ENCODE assay signal across 8 mouse cellular contexts in genomic region chr7:16879796-16880547, GRCm38 (mm10). TPM values are rescaled to one million over a fixed set of nuclear protein-coding genes. Genes with fewer than 3 reads are reported as not detected.
A peak's percentile ranks its signal among the peaks of the same experiment; 100 is the strongest.
DNase-seq lines count a peak whose midpoint lies in the region; TF ChIP-seq lines count a peak whose summit lies in the region.

No protein-coding gene starts in this region.

- no peak for TF ChIP-seq POLR2A in small intestine, adult 2 months (IDR thresholded peaks at IDR 0.05; ENCODE audit: low read depth, low read length)

- H3K27ac ChIP-seq in small intestine, adult 2 months (ENCODE audit: insufficient read depth, low read depth, low read length): 0 out of 2 replicates have a peak overlapping the region, but pooled peaks have one; percentile 32

- H3K27me3 ChIP-seq in small intestine, adult 2 months (ENCODE audit: control insufficient read depth, insufficient read depth, low read length): peaks cover 3% of the 10 kb centered on the region; the same call in 1 of the 2 replicates

- WGBS in small intestine, adult 2 months: 35% methylated on average over 9 of the region's 9 CpGs

- H3K36me3 ChIP-seq in small intestine, adult 2 months (ENCODE audit: control insufficient read depth, insufficient read depth, low read length): no peaks in the 10 kb centered on the region

- H3K4me3 ChIP-seq in small intestine, adult 2 months (ENCODE audit: low read depth, low read length): no peak overlapping the region

- TF ChIP-seq CTCF in small intestine, adult 2 months (IDR thresholded peaks at IDR 0.05; ENCODE audit: extremely low read depth, insufficient read length, insufficient replicate concordance, low read depth, low read length): no peak

- peak; percentile 36 for DNase-seq in gastrocnemius, postnatal 10 days
- no peak for DNase-seq in gastrocnemius, adult 8-10 months (ENCODE audit: low spot score in 2 of 2)
- peak; percentile 82 for DNase-seq in ZHBTc4 (ENCODE audit: low read depth, low spot score)
- peak; percentile 57 for DNase-seq in gastrocnemius, postnatal 25 days
- peak; percentile 61 to 73 for DNase-seq in kidney, postnatal 4 days
- DNase-seq in urinary bladder, adult 2 months (ENCODE audit: low spot score): no peak
- no peak for DNase-seq in cerebellum, postnatal 14 days

- H3K4me1 ChIP-seq in small intestine, adult 2 months (ENCODE audit: control insufficient read depth, insufficient read depth, insufficient read length, low read length): peaks cover 5% of the 10 kb centered on the region

RNA-seq across cellular contexts. Expression of gene Dact3, which starts 4.9 kb away (rescaled TPM):
- total RNA-seq in gastrocnemius, postnatal 10 days (2021): 10 to 100 TPM in 1 of 2 experiments, 1 to 10 TPM in 1; 9.5 to 10.9 TPM
- total RNA-seq in gastrocnemius, adult 8-10 months (2022): 1 to 10 TPM in 2 of 4 experiments, under 1 TPM in 2; 0.87 to 1.4 (median 1.1) TPM
- total RNA-seq in gastrocnemius, postnatal 25 days (2021): 1 to 10 TPM; 1.9 to 2.3 TPM
- polyA plus RNA-seq in small intestine, adult 2 months (2012; rRNA removed): 21.6 and 24.2 TPM in 2 replicates
- polyA plus RNA-seq in urinary bladder, adult 2 months (2012; rRNA removed): 61.5 and 82.9 TPM in 2 replicates

RNA-seq across cellular contexts. Expression of gene Gng8, which starts 11.6 kb away (rescaled TPM):
- total RNA-seq in gastrocnemius, postnatal 10 days (2021): 1 to 10 TPM; 1.3 to 2.7 TPM
- total RNA-seq in gastrocnemius, adult 8-10 months (2022): under 1 TPM in 1 of 4 experiments, not detected in 3; 0.36 TPM
- total RNA-seq in gastrocnemius, postnatal 25 days (2021): not detected
- 2.1 and 2.2 TPM in 2 replicates for polyA plus RNA-seq in small intestine, adult 2 months (2012; rRNA removed)
- polyA plus RNA-seq in urinary bladder, adult 2 months (2012; rRNA removed): 26.7 and 27.5 TPM in 2 replicates

RNA-seq across cellular contexts. Expression of gene Ptgir, which starts 26.3 kb away (rescaled TPM):
- 1 to 10 TPM; 1.8 to 2.9 TPM for total RNA-seq in gastrocnemius, postnatal 10 days (2021)
- total RNA-seq in gastrocnemius, adult 8-10 months (2022): under 1 TPM; 0.62 to 0.97 (median 0.93) TPM
- 1 to 10 TPM in 1 of 2 experiments, under 1 TPM in 1; 0.97 to 1.3 TPM for total RNA-seq in gastrocnemius, postnatal 25 days (2021)
- 1.2 and 1.7 TPM in 2 replicates for polyA plus RNA-seq in small intestine, adult 2 months (2012; rRNA removed)
- 3.9 and 5.1 TPM in 2 replicates for polyA plus RNA-seq in urinary bladder, adult 2 months (2012; rRNA removed)

RNA-seq across cellular contexts. Expression of gene Prkd2, which starts 37.3 kb away (rescaled TPM):
- 10 to 100 TPM in 1 of 2 experiments, 1 to 10 TPM in 1; 9.8 to 14.0 TPM for total RNA-seq in gastrocnemius, postnatal 10 days (2021)
- total RNA-seq in gastrocnemius, adult 8-10 months (2022): 1 to 10 TPM; 2.5 to 4.1 (median 3.4) TPM
- total RNA-seq in gastrocnemius, postnatal 25 days (2021): 1 to 10 TPM; 5.0 to 5.3 TPM
- 22.9 and 44.0 TPM in 2 replicates for polyA plus RNA-seq in small intestine, adult 2 months (2012; rRNA removed)
- 19.2 and 24.4 TPM in 2 replicates for polyA plus RNA-seq in urinary bladder, adult 2 months (2012; rRNA removed)

RNA-seq across cellular contexts. Expression of gene Calm3, which starts 43.9 kb away (rescaled TPM):
- 100 to 1,000 TPM; 255 to 271 TPM for total RNA-seq in gastrocnemius, postnatal 10 days (2021)
- total RNA-seq in gastrocnemius, adult 8-10 months (2022): 100 to 1,000 TPM; 386 to 534 (median 424) TPM
- total RNA-seq in gastrocnemius, postnatal 25 days (2021): 100 to 1,000 TPM; 257 to 291 TPM
- 147 and 452 TPM in 2 replicates for polyA plus RNA-seq in small intestine, adult 2 months (2012; rRNA removed)
- 182 and 223 TPM in 2 replicates for polyA plus RNA-seq in urinary bladder, adult 2 months (2012; rRNA removed)

Comparison
In these comparisons a context has a peak if more than half of its experiments do, and no peak if none do; other contexts are left out.
1. DNase-seq: peak in gastrocnemius, postnatal 10 days (single experiment), ZHBTc4 (single experiment), gastrocnemius, postnatal 25 days (single experiment) and kidney, postnatal 4 days (2 of 2); none in gastrocnemius, adult 8-10 months (0 of 2), urinary bladder, adult 2 months (single experiment) and cerebellum, postnatal 14 days (0 of 2).